Mouse (Mus musculus): ENCODE measurements around the gene Tcp10c.
"Not testable (repeated sequence)": the region's sequence is repeated elsewhere in the genome, so short reads cannot be mapped to it uniquely, and the experiment has no call there.

The Tcp10c gene

DNA sequence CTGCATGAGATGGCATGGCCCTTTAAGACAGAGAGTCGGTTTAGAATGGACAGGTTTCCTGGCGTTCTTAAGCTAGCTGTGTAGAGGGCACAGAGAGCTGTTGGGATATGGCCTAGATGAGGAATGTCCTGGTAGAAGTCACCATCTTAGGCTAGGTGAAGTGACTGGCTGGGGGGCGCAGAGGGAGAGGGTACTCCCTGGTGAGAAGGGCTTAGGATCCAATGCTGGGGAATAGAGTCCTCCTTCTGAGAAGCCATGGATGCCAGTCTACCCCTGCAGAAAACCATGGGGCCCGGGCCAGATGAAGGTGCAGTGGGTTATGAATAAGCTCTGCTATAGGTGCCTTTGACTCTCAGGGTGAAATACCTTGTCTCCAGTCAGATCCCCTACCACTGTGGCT lies at the start of gene Tcp10c:
TSS of gene Tcp10c (plus strand) at position 52 of the 400 bp plus-strand sequence.
- DNase-seq, result not testable (repeated sequence)

DNA sequence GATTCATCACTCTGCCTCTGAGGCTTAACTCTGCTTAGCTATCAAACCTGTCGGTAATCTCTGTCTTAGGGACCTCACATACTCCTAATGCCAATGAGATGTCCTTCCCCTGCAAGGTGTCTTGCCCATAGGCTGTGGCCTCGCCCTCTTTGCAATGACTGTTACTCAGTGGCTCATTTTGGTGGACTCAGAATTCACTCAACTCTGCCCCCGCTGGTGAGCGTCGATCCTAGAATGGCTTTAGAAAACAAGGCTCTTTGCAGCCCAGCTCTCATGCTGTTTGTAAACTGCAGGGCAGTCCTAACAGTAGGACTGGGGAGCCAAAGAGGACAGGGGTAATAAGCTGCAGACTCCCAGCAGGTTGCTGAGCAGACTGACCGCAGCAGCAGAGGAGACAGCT lies 46.5 kb upstream of the Tcp10c start:
- DNase-seq, result peak; percentile 13 to 46

DNA sequence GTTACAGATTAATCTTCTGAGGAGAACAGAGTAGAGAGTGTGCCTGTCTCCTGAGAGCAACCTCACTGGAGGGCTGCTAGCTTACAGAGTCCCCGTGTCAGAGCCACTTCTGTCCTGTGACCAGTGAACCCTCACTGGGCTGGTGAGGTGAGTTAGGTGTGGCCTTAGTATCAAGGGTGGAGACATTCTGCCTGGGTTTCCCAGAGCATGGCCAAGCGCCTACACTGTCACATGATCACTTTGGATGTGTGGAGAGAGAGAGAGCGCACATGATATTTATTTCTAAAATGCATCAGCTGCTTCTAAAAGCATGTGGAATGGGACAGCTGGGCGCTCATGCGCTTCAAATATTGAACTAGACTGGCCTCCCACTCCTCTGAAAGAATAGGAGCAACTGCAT lies 46.0 kb upstream of the Tcp10c start:
- peak; percentile 49 to 59 for DNase-seq

DNA sequence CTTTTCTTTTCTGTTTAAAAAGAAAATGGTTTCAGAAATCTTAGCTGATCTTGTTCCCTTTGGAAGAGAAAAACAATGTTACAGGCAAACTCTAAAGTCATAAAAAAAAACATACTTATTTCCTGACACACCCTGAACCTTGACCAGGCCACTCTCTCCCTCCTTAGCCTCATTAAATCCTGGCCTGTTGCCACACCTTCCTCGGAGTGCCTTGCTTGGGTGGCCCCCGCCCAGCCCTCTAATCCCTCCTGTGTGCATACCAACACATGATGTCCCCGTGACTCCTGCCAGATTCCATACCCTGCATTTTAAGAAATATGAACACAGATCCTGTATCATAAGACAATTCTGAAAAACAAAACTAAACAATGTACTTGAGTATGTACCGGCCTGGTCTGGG lies 45.6 kb upstream of the Tcp10c start:
- peak; percentile 67 to 79 for DNase-seq

DNA sequence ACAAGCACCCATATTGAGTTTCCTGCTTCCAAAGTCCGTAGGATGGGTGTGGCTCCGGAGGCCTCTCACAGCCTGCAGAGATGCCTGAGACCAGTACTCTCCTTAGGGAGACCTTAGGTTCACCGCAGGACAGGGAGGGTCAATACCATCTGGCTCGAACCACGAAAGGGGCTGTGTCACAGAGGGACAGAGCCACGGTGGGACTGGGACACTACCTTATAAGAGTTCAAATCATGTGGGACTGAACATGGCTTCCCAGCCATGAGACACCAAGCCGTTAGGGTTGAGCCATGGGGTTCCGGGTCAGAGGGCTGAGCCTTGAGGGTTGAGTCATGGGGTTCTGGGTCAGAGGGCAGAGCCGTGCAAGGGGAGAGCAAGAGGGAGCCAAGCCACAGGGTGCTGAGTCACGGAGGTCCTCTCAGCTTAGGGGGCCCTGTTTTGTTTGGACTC lies 45.2 kb upstream of the Tcp10c start:
- peak; percentile 24 to 52 for DNase-seq

DNA sequence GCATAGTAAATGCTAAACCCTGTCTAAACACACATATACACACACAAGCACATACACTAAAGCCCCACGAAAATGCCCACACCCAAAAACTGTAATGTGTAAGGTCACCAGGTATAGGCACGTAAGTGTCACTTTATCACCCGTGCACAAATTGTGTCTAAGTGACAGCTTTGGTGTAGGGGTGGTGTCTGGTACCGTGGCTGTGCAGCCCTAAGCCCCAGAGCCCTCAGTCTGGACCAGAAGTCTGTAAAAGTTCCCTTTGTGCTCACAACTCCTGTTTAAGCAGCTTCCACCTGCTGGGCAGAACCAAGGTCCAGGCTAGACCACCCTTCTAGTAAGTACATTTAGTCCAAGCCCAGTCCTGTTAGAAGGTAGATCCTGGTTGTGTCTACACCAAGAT lies 24.4 kb upstream of the Tcp10c start:
- not testable (repeated sequence) for DNase-seq

DNA sequence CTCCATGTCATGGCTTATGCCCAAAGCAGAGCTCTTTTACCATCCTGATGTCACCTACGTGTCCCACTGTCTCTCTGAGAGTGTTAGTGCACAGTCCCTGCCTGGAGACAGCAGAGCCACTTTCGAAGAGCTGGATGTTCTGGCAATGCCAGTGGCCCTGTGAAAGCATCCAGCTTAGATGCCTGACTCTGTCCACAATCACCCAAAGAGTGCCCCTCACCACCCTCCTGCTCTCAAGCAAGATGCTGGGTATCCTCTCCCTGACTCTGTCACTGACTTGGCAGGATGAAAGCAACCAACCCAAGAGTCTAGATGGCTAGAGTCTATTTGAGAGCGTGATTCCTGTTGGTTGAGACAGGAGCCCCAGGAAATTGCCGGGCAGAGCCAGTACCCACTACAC lies 23.2 kb upstream of the Tcp10c start:
- not testable (repeated sequence) for DNase-seq

DNA sequence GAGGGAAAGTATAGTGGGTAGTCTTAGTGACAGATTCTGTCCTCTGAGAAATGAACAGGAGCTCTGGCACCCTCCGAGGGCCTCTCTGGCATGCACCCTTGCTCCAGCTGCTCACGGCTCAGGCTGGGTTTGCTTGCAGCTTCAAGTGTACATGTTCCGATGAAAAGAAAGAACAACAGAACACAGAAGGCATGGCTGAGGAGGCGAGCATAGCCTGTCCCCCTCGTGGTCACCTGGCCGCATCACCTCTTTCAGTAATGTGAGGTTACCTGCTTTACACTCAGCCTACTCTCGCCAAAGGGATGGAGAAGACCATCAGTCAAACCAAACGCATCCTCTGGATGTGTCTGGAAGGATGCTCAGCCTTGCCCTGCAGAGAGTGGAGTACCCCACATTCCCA lies 21.9 kb upstream of the Tcp10c start:
- not testable (repeated sequence) for DNase-seq

DNA sequence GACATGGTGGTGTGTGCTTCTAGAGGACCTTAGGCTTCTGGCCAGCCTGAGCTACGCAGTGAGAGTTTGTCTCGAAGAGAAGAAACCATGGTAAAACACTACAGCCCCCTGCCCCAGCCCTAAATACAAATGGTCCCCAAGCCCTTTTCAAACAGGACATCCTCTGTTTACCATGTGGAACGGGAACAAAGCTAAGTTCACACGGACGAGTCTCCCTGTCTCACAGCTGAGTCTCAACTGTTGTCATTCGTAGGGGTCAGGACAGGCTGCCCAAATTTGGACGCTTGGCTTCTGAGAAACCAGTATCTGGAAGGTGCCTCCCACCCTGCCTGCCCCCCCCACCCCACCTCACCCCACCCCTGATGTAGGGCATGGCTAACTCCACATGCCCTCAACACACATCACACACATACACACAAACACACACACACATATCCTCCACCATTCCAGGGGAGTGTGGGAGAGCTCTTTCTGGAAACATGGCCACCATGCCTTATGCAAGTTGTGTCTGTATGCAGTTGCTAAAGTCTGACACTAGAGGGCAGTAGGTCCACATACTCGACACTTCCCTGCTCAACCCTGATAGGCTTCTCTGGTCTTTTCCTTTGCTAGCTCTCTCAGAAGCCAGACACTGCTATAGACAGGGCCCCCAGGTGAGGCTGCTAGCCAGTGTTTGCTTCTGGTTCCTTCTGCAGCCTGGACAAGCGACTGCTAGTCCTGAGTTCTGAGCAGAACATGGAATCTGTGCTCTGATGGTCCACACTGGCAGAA lies 17.2 kb upstream of the Tcp10c start:
- peak; percentile 30 to 62 for DNase-seq

DNA sequence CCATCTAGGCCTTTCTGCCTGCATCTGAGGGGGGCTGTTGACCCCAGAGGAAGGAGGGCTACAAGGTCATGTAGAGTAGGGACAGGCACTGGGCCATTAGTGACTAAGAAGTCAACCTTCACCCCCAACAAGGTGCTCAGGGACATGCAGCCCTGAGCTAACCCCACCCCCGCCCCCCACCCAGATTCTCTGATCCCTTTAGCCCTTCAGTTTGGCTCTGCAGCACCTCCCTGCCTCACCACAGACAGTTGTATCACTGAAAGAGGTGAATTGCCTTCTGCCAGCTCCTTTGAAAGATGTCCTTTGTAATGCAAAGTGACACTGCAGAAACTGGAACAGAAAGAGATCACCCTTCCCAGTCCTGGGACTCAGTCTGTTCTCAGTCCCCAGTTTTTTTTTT lies 16.4 kb upstream of the Tcp10c start:
- not testable (repeated sequence) for DNase-seq

DNA sequence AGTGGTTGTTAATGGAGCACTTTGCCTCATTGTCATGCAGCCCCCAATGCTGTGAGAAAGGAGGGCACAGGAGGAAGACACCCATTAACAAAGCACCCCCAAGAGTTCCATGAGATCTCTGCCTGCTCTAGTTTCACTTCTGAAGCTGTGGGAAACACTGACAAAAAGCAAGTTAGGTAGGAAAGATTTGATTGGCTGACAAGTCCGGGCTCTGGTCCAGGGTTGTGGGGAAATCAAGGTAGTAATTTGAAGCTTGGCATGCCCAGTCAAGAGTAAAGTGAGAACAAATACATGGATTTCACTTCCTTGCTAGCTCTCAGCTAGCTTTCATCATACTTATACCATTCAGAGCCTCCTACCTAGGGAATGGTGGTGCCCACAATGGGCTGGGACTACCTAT lies 14.3 kb upstream of the Tcp10c start:
- DNase-seq, result not testable (repeated sequence)

DNA sequence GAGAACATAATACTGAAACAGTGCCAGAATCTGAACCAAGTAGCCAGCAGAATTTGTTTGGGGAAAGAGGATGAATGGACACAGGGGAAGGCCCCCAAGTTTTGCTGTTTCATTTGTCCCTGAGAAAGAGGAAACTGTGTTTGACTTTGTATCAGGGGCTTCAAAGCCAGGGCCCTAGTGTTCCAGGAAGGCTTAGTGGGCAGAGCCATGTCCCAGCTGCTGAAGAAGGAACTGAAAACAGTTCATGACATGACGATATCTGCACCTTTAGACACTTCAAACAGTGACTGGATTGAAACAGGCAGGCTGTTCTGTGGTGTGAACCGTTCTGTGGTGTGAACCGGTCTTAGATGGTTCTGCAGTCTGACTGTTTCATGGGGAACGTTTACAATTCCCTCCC lies 8.4 kb upstream of the Tcp10c start:
- not testable (repeated sequence) for DNase-seq

DNA sequence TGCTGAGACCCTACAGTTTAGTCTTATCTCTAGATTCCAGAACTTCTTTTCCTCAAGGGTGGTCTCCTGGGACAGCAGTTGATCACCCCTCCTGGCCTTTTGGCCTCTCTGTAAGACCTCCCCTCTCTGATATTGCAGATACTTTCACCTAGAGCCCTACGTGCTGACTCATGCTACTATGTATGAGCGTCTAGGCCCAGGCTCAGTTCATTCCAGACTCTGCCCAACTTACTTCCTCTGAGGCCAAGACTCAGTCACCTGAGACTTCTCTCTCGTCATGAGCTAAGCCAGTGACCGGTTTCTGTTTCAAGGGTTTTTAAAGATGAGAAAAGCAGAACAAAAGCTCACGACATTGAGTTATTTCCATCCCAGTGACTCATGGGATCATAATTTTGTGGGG lies 4.8 kb upstream of the Tcp10c start:
- DNase-seq, result not testable (repeated sequence)

DNA sequence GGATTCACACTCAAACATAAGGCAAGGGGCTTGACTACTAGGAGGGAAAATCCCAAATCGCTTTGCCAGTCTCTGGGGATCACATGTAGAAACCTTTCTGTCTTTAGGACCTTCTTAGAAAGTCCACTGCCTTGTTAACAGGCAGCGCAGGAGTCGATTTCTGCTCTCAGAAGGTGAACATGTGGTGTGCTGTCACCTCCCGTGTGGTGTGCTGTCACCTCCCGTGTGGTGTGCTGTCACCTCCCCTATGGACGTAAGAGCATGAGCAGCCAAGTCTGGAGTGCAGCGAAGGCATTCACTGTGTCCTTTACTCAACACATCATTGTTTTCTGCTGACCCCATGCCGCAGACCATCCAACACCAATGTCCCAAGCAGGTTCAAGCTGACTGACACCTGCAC lies 1.1 kb upstream of the Tcp10c start:
- DNase-seq, result not testable (repeated sequence)

DNA sequence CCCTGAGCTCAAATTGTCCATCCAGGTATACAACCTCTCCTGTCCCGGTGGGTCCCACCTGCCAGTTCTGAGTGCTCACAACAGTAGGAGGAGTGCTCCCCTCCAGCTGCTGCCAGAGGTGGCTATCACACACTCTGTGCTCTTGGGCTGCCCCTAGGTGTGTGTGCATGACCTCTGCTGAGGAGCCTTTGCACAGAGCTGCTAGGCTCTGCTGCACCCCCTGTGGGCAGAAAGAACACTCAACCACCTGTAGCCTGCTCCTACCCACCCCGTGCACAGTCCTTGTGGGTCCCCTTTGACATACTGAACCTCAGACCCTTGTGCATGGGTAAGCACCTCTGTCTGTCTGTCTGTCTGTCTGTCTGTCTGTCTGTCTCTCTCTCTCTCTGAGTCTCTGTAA lies 8.1 kb downstream of the Tcp10c start:
- not testable (repeated sequence) for DNase-seq

DNA sequence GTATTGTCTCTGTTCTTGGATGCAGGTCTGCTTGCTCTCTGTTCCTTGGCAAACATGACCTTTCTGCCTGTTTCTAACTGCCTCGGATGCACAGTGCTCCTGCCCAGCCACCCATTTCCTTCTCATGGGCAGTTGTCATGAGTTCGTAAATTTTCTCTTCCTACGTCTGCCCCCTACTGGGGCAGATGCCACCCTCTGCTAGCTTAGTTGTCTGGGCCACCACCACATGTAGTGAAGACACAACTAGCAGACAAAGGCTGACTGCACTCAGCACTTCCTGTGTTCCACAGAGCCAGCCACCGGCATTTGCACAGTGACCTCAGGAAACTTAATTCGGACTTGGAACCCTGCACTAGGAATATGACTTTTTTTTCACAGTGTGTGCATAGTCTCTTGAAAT lies 9.4 kb downstream of the Tcp10c start:
- not testable (repeated sequence) for DNase-seq

DNA sequence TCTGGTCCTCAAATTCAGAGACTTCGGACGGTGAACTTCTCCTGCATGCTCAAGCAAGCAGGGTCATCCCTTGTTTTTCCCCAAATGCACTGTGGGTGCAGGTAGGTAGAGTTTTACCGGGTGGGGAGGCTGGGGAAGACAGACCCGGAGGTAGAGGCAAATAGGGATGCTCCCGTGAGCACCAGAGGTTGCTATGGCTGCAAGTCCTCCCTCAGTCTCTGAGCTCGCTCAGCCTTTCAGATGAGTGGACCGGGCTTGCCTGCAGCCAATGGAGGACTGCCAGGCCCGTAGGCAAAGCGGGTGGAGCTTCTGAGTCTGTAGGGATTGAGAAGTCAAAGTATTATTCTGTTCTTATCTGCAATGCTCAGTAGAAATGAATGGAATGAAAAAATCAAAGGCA lies 9.8 kb downstream of the Tcp10c start:
- DNase-seq, result not testable (repeated sequence)

DNA sequence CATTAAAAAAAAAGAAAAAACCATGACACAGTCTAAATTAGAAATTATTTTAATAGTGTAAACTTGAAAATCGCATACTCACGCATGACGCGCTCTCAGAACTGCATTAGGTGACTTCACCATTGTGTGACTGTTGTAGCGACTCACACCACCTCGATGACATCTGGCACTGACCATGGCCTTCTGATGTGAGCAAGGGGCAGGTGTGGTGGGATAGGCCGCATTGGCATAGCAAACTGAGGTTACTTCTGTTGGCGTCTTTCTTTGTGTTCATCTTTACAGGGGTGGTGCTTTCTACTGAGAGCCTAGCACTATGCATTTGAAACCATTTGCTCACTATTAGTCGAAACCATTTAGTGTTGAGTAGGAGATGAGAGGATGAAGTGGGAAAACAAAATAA lies 12.8 kb downstream of the Tcp10c start:
- DNase-seq, result not testable (repeated sequence)

DNA sequence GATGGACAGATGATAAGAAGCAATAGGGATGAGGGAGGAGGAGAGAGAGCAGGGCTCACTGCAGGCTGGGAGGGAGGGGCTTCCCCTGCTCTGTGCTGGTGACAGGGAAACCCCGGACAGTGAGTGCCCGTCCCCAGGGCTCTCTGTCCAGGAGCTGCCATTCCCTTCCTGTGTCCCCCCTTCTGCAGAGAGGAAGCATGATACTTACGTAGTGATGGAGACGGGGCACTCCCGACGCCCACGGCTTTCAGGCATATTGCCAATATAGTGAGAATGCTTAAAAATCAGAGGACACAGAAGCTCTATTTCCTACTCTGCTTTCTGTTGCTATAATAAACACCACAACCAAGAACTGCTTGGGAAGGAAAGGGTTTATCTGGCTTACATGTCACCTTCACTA lies 14.3 kb downstream of the Tcp10c start:
- DNase-seq, result not testable (repeated sequence)

DNA sequence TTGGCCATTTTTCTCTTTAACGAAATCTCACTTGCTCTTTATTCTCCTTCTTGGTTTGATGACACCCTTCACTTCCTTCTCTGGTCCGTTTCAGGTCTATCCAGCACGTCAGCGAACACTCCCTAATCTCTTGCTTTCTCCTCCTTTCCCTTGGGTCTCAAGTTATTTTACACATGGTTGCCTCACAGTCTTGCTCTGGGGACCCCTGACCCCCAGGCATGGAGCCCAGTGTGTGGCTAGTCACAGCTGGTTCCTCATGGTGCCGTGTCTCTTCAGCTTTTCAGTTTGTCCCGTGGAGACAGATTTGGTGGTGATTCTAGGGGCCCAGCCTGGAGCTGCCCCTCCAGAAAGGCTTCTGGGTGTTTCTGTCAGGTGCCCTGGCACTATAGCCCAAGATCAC lies 16.4 kb downstream of the Tcp10c start:
- not testable (repeated sequence) for DNase-seq

DNA sequence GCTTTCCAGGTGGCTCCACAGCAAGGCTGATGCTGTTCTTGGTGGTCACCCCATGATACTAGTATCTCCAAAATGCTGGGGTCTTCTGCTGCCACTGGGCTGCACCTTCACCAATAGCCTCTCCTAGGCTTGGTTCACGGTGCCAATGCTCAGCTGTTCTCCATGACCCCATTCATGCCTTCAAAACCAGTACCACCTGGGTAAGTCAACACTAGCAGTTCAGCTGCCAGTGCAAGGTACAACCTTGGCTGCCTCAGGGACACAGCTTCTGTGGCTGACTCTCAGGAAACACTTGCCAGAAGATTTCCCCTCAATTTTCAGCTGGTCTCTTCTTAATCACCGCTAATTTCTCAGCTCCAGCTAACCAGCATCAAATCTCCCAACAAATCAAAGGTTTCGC lies 24.0 kb downstream of the Tcp10c start:
- not testable (repeated sequence) for DNase-seq

DNA sequence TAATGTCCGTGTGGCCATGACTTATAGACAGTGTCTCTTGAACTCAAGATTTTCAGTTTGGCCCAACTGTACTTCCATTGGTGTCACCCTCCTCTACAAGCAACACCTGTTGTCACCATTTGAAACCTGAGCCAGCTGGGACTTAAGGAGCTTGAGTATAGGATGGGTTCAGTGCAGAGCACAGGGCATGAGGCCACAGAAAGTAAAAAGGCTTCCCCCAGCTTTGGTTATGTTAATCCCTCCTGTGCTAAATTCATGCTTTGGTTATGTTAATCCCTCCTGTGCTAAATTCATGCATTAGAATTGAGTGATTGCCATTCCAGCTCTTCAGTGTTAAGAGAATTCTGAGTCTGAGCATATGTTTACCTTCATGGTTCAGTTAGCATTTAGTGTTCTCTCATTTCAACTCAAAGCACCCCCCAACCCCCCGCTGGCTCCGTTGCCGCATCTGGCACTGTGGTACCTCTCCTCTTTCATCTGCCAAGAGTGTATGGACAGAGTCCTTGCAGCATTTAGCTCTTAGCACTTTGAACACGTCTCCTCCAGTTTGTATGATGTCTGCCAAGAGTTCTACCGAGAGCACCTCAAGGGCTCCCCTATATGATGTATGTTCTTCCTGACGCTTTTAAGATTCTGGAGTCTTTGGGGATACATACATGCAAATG lies 25.7 kb downstream of the Tcp10c start:
- DNase-seq, result not testable (repeated sequence)

DNA sequence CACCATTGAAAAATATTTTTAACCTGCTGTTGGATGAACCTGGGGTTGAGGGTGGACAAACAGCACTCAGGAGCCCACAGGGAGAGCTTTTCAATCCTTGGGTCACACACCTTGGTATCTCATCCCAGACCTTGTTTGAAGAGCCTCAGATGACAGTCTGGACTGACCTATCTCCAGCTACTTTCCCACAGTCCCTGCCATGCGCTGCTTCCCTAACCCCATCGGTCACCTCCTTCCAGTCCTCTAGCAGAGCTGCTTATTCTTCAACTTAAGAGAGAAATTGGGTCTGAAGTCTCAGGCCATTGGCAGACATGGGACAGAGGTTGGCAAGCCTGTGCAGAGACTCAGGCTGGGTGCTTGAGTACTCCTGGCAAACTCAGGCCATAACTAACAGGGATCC lies 26.9 kb downstream of the Tcp10c start:
- DNase-seq, result not testable (repeated sequence)

DNA sequence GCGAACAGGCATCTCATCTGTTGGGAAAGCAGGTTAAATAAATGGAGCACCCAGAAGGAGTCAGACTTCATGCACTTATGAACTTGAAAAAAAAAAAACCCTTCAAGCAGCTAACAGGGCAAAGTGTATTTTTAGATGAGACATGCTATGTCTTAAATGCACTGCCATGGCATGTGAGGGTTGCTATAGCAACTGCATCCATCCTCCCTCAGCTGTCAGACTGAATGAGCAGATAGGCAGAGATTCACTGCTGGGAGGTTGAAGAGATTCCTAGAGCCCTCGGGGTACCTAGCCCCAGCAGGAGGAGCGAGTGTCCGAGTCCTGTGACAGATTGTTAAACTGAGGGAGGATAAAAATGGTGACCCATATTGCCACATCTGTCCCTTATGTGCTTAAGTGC lies 36.6 kb downstream of the Tcp10c start:
- DNase-seq, result not testable (repeated sequence)
